Mouse (Mus musculus): ENCODE data around the gene 9530068E07Rik. TPM values are rescaled to one million over a fixed set of nuclear protein-coding genes. Genes with fewer than 3 reads are reported as not detected.
"Not testable (repeated sequence)": the region's sequence is repeated elsewhere in the genome, so short reads cannot be mapped to it uniquely, and the experiment has no call there.

Gene 9530068E07Rik
- polyA plus RNA-seq, 1 experiment from 2014 or later: 89.2 TPM

DNA sequence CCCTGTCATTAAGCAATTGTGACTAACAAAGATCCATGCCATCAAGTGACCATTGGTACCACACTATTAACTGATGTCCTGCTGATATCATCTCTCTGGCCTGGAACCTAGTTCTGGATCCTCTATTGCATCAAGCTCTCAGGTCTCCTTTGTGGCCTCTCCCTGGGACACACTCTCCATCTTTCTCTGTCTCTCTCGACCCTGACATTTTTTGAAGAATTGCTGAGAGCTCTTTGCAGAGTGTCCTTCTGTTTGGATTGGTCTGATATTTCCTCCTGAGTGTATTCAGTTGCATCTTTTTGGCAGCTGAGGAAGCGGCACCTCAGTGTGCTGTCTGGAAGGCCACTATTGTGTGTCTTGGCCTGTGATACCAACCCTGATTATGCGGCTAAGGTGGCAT lies 17.0 kb upstream of the 9530068E07Rik start:
- H3K36me3 ChIP-seq (ENCODE audit: control insufficient read depth, insufficient read depth): peaks cover 84% of the 10 kb centered on the region
- TF ChIP-seq CTCF (IDR thresholded peaks at IDR 0.05; ENCODE audit: low read depth): no peak
- H3K9me3 ChIP-seq (ENCODE audit: control insufficient read depth): no peaks in the 10 kb centered on the region
- no peak overlapping the region for H3K9ac ChIP-seq (ENCODE audit: low read depth, low read length)
- no peak overlapping the region for H3K27ac ChIP-seq (ENCODE audit: low read depth, low read length)
- H3K4me3 ChIP-seq (ENCODE audit: low read depth, low read length): no peak overlapping the region
- H3K4me2 ChIP-seq (replicated peaks; ENCODE audit: low read depth): no peak overlapping the region
- no peak for ATAC-seq
- H3K27me3 ChIP-seq (replicated peaks; ENCODE audit: control insufficient read depth, insufficient read depth, low read length): no peaks in the 10 kb centered on the region
- WGBS: 92% methylated on average over 3 of the region's 3 CpGs
- no peaks in the 10 kb centered on the region for H3K4me1 ChIP-seq (replicated peaks; ENCODE audit: control insufficient read depth, insufficient read depth, low read length)

DNA sequence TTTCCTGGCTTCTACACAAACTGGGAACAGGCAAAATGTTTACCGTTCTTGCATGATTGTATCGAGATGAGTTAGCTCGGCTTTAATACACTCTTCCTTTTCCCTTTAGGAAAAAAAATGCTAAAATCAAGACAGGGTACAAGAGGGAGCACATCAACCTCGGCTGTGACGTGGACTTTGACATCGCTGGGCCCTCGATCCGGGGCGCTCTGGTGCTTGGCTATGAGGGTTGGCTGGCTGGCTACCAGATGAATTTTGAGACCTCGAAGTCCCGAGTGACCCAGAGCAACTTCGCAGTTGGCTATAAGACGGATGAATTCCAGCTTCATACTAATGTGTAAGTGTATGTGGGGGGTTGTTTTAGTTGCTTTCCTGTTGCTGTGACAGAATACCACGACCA lies 12.5 kb upstream of the 9530068E07Rik start:
- WGBS: 92% methylated on average over 14 of the region's 14 CpGs
- no peak overlapping the region for H3K4me3 ChIP-seq (ENCODE audit: low read depth, low read length)
- TF ChIP-seq CTCF (IDR thresholded peaks at IDR 0.05; ENCODE audit: low read depth): no peak
- H3K4me2 ChIP-seq (replicated peaks; ENCODE audit: low read depth): no peak overlapping the region
- no peak overlapping the region for H3K27ac ChIP-seq (ENCODE audit: low read depth, low read length)
- no peaks in the 10 kb centered on the region for H3K27me3 ChIP-seq (replicated peaks; ENCODE audit: control insufficient read depth, insufficient read depth, low read length)
- ATAC-seq: no peak
- H3K36me3 ChIP-seq (ENCODE audit: control insufficient read depth, insufficient read depth): peaks cover 80% of the 10 kb centered on the region
- H3K9ac ChIP-seq (ENCODE audit: low read depth, low read length): no peak overlapping the region
- H3K4me1 ChIP-seq (replicated peaks; ENCODE audit: control insufficient read depth, insufficient read depth, low read length): no peaks in the 10 kb centered on the region
- no peaks in the 10 kb centered on the region for H3K9me3 ChIP-seq (ENCODE audit: control insufficient read depth)

DNA sequence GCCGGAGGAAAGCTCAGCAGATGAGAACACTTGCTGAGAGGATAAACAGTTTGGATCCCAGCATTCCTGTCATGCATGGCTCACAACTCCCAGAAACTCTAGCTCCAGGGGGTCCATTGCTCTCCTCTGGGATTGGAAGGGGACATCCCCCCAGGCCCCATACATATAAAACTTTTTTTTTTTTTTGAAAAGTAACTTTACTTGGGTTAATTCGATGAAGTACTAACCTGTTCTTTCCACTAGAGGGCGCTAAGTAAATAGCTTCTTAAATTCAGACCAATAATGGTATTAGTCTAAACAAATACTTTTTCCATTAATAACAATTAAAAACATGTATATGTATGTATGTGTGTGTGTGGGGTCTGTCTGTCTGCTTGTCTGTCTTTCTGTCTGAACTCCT lies 11.6 kb upstream of the 9530068E07Rik start:
- H3K9ac ChIP-seq (ENCODE audit: low read depth, low read length): no peak overlapping the region
- H3K4me2 ChIP-seq (replicated peaks; ENCODE audit: low read depth): no peak overlapping the region
- peaks cover 77% of the 10 kb centered on the region for H3K36me3 ChIP-seq (ENCODE audit: control insufficient read depth, insufficient read depth)
- no peaks in the 10 kb centered on the region for H3K27me3 ChIP-seq (replicated peaks; ENCODE audit: control insufficient read depth, insufficient read depth, low read length)
- no peaks in the 10 kb centered on the region for H3K4me1 ChIP-seq (replicated peaks; ENCODE audit: control insufficient read depth, insufficient read depth, low read length)
- 50% methylated on average over 3 of the region's 3 CpGs for WGBS
- no peak for ATAC-seq
- TF ChIP-seq CTCF (IDR thresholded peaks at IDR 0.05; ENCODE audit: low read depth): peak; percentile 66
- no peak overlapping the region for H3K27ac ChIP-seq (ENCODE audit: low read depth, low read length)
- no peak overlapping the region for H3K4me3 ChIP-seq (ENCODE audit: low read depth, low read length)
- H3K9me3 ChIP-seq (ENCODE audit: control insufficient read depth): no peaks in the 10 kb centered on the region

DNA sequence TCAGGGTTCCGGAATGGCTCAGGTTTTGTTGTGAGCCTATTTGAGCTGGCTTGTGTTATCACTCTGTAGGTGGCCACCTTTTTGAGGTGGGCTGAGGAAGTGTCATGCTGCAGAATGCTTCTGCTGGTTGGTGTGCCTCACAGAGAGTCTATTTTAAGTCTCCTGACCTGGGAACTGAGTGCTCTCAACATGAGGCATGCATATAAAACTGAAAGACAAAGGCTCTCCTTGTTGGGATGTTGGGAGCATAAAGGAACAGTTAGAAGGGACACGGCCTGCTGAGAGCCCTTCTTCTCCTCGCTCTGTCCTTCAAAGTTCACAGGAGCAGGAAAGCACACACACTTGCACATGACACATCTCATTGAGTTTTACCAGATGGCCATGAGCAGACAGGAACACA lies 9.3 kb upstream of the 9530068E07Rik start:
- Histone ChIP-seq H3K9me3 (ENCODE audit: control insufficient read depth) (no peaks in the 10 kb centered on the region), H3K36me3 (ENCODE audit: control insufficient read depth, insufficient read depth) (peaks cover 68% of the 10 kb centered on the region)
- 97% methylated on average over 3 of the region's 3 CpGs for WGBS

DNA sequence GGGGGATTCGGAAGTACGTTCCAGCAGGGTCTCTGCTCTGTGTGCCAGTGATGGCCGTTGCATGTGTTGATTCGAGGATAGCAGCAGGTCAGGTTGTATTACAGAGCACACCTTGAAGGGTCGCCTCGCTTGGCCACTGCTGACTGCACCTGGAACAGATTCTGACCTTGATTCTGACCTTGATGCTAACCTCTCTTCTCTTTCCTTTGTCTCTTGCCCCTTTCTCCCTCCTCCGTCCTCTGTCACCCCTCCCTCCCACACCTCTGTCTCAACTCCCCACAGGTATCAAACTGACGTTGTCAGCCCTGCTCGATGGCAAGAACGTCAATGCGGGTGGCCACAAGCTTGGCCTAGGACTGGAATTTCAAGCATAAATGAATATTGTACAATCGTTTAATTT lies 8.1 kb upstream of the 9530068E07Rik start:
- H3K9me3 ChIP-seq (ENCODE audit: control insufficient read depth): no peaks in the 10 kb centered on the region
- H3K4me2 ChIP-seq (replicated peaks; ENCODE audit: low read depth): no peak overlapping the region
- H3K27me3 ChIP-seq (replicated peaks; ENCODE audit: control insufficient read depth, insufficient read depth, low read length): no peaks in the 10 kb centered on the region
- no peak overlapping the region for H3K9ac ChIP-seq (ENCODE audit: low read depth, low read length)
- peaks cover 61% of the 10 kb centered on the region for H3K36me3 ChIP-seq (ENCODE audit: control insufficient read depth, insufficient read depth)
- no peak overlapping the region for H3K27ac ChIP-seq (ENCODE audit: low read depth, low read length)
- TF ChIP-seq CTCF (IDR thresholded peaks at IDR 0.05; ENCODE audit: low read depth): no peak
- WGBS: 87% methylated on average over 12 of the region's 12 CpGs
- no peak for ATAC-seq
- no peak overlapping the region for H3K4me3 ChIP-seq (ENCODE audit: low read depth, low read length)
- H3K4me1 ChIP-seq (replicated peaks; ENCODE audit: control insufficient read depth, insufficient read depth, low read length): no peaks in the 10 kb centered on the region

More for the DNA sequence above, 9.3 kb upstream of the 9530068E07Rik start:
- no peak for ATAC-seq
- H3K4me1 ChIP-seq (replicated peaks; ENCODE audit: control insufficient read depth, insufficient read depth, low read length): no peaks in the 10 kb centered on the region
- no peak overlapping the region for H3K4me3 ChIP-seq (ENCODE audit: low read depth, low read length)
- TF ChIP-seq CTCF (IDR thresholded peaks at IDR 0.05; ENCODE audit: low read depth): no peak
- no peak overlapping the region for H3K27ac ChIP-seq (ENCODE audit: low read depth, low read length)
- H3K27me3 ChIP-seq (replicated peaks; ENCODE audit: control insufficient read depth, insufficient read depth, low read length): no peaks in the 10 kb centered on the region
- H3K9ac ChIP-seq (ENCODE audit: low read depth, low read length): no peak overlapping the region
- H3K4me2 ChIP-seq (replicated peaks; ENCODE audit: low read depth): no peak overlapping the region

DNA sequence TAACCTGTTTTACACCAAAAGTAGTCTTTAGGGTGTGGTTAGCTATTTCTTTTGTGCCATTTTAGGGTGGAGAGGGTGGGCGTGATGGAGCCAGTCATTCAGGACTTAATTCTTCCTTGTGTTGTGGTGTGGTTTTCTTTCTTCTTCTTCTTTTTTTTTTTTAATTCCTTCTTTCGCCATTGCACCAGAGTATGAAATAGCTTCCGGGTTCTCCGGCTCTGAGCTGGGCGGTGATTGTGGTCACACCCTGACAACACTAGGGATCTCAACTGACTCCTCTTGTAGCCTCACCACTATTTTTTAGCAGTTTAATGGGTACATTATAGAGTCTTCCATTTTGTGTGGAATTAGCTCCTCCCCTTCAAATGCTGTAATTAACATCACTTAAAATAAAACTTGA lies 7.2 kb upstream of the 9530068E07Rik start:
- not testable (repeated sequence) for H3K9ac ChIP-seq (ENCODE audit: low read depth, low read length); H3K4me3 ChIP-seq (ENCODE audit: low read depth, low read length); H3K27me3 ChIP-seq (replicated peaks; ENCODE audit: control insufficient read depth, insufficient read depth, low read length); H3K4me1 ChIP-seq (replicated peaks; ENCODE audit: control insufficient read depth, insufficient read depth, low read length); H3K4me2 ChIP-seq (replicated peaks; ENCODE audit: low read depth); ATAC-seq; H3K9me3 ChIP-seq (ENCODE audit: control insufficient read depth); H3K27ac ChIP-seq (ENCODE audit: low read depth, low read length)
- 87% methylated on average over 5 of the region's 5 CpGs for WGBS
- H3K36me3 ChIP-seq (ENCODE audit: control insufficient read depth, insufficient read depth): peaks cover 52% of the 10 kb centered on the region

DNA sequence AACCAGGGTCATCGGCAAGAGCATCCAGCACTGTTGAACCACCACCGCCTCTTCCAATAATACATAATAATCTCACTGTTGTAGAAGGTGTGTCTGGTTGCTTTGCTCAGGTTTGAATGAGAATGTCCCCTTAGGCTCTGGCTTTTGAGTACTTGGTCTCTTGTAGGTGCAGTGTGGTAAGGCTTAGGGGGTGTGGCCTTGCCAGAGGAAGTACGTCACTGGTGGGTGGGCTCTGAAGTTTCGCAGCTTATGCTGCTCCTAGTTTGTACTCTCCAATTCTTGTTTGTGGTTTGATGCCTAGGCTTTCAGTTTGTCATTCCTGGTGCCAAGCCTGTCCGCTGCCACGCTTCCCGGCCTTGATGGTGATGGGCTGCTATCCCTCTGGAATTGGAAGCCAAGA lies 6.3 kb upstream of the 9530068E07Rik start:
- WGBS: 96% methylated on average over 7 of the region's 7 CpGs
- no peak overlapping the region for H3K4me3 ChIP-seq (ENCODE audit: low read depth, low read length)

More for the DNA sequence above, 6.3 kb upstream of the 9530068E07Rik start:
- H3K27ac ChIP-seq (ENCODE audit: low read depth, low read length): no peak overlapping the region
- no peaks in the 10 kb centered on the region for H3K27me3 ChIP-seq (replicated peaks; ENCODE audit: control insufficient read depth, insufficient read depth, low read length)
- H3K4me2 ChIP-seq (replicated peaks; ENCODE audit: low read depth): no peak overlapping the region
- ATAC-seq: no peak
- no peak overlapping the region for H3K9ac ChIP-seq (ENCODE audit: low read depth, low read length)
- TF ChIP-seq CTCF (IDR thresholded peaks at IDR 0.05; ENCODE audit: low read depth): no peak
- H3K4me1 ChIP-seq (replicated peaks; ENCODE audit: control insufficient read depth, insufficient read depth, low read length): no peaks in the 10 kb centered on the region
- H3K36me3 ChIP-seq (ENCODE audit: control insufficient read depth, insufficient read depth): peaks cover 49% of the 10 kb centered on the region
- no peaks in the 10 kb centered on the region for H3K9me3 ChIP-seq (ENCODE audit: control insufficient read depth)
